Mouse (Mus musculus) spleen, adult 18-20 months (tissue): ENCODE measurements around the gene Igsf8.

Source experiments
- DNase-seq, 2 experiments: peaks; one replicate each; pipeline ENCODE4 v3.0.0; 2022; ENCODE audit warnings: mixed read lengths in 2 of 2

The Igsf8 gene

GRCm38 (mm10) chr1:172352453-172352852 lies 91.0 kb downstream of the Igsf8 start:
- DNase-seq = no peak

GRCm38 (mm10) chr1:172355336-172355735 lies 93.9 kb downstream of the Igsf8 start:
- no peak for DNase-seq

DNA sequence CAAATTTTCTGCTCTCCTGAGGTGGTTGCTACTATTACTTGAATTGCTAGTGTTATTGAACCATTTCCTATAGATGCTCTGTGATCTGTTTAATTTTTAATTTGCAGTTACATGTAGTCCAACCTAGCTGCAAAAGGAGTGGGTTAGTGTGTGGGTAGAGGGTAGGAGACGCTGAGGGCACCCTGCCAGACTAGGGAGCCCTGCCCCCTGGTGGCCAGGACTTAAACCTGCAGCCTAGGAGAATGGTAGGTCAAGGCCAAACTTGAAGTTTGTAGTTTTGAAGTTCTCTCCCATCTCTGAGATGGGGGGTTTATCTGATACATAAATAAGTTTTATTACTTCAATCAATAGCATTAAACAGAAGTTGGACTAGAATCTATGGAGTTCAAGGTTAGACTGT lies 96.1 kb downstream of the Igsf8 start:
- DNase-seq = peak in 1 of 2 experiments; percentile 63

DNA sequence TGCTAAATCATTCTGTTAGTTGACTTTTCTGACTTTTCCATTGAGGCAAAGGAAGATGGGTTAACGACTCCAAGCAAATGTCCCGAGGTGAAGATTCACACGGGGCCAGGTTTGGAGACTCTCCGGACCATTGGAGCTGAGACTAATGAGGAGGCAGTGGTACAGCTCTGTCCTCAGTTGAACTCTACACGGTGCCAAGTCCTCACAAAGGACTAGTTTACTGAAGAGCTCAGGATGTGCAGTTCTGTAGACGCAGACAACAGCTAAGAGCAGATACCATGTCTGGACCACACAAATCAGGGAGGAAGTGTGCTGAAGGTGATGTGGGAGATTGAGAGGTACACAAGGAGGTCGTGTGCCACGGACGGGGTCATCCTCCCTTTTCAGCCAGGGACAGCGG lies 96.9 kb downstream of the Igsf8 start:
- no peak for DNase-seq

GRCm38 (mm10) chr1:172364684-172365083 lies 103.2 kb downstream of the Igsf8 start:
- DNase-seq = no peak

DNA sequence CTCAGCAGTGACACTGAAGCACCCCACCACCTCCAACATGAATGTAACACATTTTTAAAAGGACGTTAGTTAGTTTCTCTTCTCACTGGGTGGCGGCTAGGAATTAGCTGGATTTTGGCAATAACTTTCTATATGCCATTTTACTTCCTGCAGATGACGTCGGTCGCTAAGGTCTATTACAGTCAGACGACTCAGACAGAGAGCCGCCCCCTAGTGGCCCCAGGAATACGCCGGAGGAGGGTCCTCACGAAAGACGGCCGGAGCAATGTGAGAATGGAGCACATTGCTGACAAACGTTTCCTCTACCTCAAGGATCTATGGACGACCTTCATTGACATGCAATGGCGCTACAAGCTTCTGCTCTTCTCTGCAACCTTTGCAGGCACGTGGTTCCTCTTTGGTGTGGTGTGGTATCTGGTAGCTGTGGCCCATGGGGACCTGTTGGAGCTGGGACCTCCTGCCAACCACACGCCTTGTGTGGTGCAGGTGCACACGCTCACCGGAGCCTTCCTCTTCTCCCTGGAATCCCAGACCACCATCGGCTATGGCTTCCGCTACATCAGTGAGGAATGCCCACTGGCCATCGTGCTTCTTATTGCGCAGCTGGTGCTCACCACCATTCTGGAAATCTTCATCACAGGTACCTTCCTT lies 107.5 kb downstream of the Igsf8 start:
- DNase-seq = peak; percentile 41 to 72
